Mouse (Mus musculus): Measurements from ENCODE around the gene Itga10. TPM values are rescaled to one million over a fixed set of nuclear protein-coding genes. Genes with fewer than 3 reads are reported as not detected.

Itga10 gene
- polyA plus RNA-seq, 1 experiment from 2014 or later: 0.31 TPM

GRCm38 (mm10) chr3:96693579-96693978 is 48.2 kb downstream of the Itga10 start:
- DNase-seq (ENCODE audit: low spot score): no peak
- no peak overlapping the region for H3K4me3 ChIP-seq
- H3K27me3 ChIP-seq (ENCODE audit: insufficient read depth, poor library complexity, severe bottlenecking): peaks cover 11% of the 10 kb centered on the region; the same call in 1 of the 2 replicates
- H3K27ac ChIP-seq: no peak overlapping the region
- H3K4me1 ChIP-seq (replicated peaks): peaks cover 44% of the 10 kb centered on the region
- 87% methylated on average over 1 of the region's 1 CpGs for WGBS
- H3K36me3 ChIP-seq: no peaks in the 10 kb centered on the region
- no peaks in the 10 kb centered on the region for H3K9me3 ChIP-seq

- Histone ChIP-seq H3K27me3 (ENCODE audit: insufficient read depth, poor library complexity, severe bottlenecking) (no peaks in the 10 kb centered on the region), H3K27ac (peak within 1 kb of the TSS; percentile 96), H3K36me3 (peaks cover 20% of the 10 kb centered on the region), H3K4me3 (peak within 1 kb of the TSS; percentile 79), H3K4me1 (replicated peaks) (peaks cover 39% of the 10 kb centered on the region), H3K9me3 (no peaks in the 10 kb centered on the region)
- DNase-seq (ENCODE audit: low spot score): peak; percentile 86
- WGBS: under 1% methylated on average over 35 of the region's 35 CpGs
Measured at GRCm38 (mm10) chr3:96696198-96696765, 50.9 kb downstream of the Itga10 start, which contains the start of gene Pias3. Gene Pias3, plus strand, starts transcription at chr3:96696384.

- peaks cover 42% of the 10 kb centered on the region for H3K4me1 ChIP-seq (replicated peaks)
- peak; percentile 90 for DNase-seq (ENCODE audit: low spot score)
- no peaks in the 10 kb centered on the region for H3K27me3 ChIP-seq (ENCODE audit: insufficient read depth, poor library complexity, severe bottlenecking)
- H3K27ac ChIP-seq: peak overlapping the region; percentile 96
- under 1% methylated on average over 85 of the region's 85 CpGs for WGBS
- H3K4me3 ChIP-seq: peak overlapping the region; percentile 79
- H3K36me3 ChIP-seq: peaks cover 28% of the 10 kb centered on the region
- no peaks in the 10 kb centered on the region for H3K9me3 ChIP-seq
Measured at GRCm38 (mm10) chr3:96696766-96697732, 51.7 kb downstream of the Itga10 start.

DNA sequence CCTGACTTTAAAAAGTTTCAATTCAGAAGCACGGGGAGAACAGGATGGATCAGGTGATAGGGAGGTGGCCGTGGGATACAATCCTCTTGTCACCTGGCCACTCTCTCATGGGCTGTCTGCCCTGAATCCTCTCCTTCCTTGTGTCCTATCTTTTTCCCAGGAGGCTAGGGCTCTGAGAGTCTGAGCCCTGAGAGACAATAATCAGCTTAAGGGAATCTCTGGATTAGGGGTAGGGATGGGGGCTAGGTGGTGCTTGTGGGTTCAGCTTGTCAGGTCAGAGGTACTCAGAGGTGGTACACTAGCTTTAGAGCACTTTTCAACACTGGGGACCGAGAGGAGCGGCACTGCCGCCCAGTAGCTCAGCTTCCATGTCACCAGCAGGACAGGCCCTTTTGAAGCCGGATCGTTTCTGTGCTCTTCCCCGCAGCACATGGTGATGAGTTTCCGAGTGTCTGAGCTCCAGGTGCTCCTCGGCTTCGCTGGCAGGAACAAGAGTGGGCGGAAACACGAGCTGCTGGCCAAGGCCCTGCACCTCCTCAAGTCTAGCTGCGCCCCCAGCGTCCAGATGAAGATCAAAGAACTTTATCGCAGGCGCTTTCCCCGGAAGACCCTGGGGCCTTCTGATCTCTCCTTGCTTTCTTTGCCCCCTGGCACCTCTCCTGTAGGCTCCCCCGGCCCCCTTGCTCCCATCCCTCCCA is 53.8 kb downstream of the Itga10 start:
- H3K36me3 ChIP-seq: peaks cover 48% of the 10 kb centered on the region
- DNase-seq (ENCODE audit: low spot score): no peak
- H3K27ac ChIP-seq: 0 out of 2 replicates have a peak overlapping the region, but pooled peaks have one; percentile 29
- 55% methylated on average over 19 of the region's 19 CpGs for WGBS
- no peaks in the 10 kb centered on the region for H3K27me3 ChIP-seq (ENCODE audit: insufficient read depth, poor library complexity, severe bottlenecking)
- H3K4me3 ChIP-seq: no peak overlapping the region
- H3K4me1 ChIP-seq (replicated peaks): peaks cover 39% of the 10 kb centered on the region
- no peaks in the 10 kb centered on the region for H3K9me3 ChIP-seq

- Histone ChIP-seq H3K36me3 (peaks cover 60% of the 10 kb centered on the region), H3K27me3 (ENCODE audit: insufficient read depth, poor library complexity, severe bottlenecking) (no peaks in the 10 kb centered on the region), H3K4me3 (no peak overlapping the region), H3K9me3 (no peaks in the 10 kb centered on the region), H3K27ac (no peak overlapping the region), H3K4me1 (replicated peaks) (peaks cover 37% of the 10 kb centered on the region)
- no peak for DNase-seq (ENCODE audit: low spot score)
- WGBS: 59% methylated on average over 7 of the region's 7 CpGs
Measured at GRCm38 (mm10) chr3:96700376-96700775, 55.0 kb downstream of the Itga10 start.

DNA sequence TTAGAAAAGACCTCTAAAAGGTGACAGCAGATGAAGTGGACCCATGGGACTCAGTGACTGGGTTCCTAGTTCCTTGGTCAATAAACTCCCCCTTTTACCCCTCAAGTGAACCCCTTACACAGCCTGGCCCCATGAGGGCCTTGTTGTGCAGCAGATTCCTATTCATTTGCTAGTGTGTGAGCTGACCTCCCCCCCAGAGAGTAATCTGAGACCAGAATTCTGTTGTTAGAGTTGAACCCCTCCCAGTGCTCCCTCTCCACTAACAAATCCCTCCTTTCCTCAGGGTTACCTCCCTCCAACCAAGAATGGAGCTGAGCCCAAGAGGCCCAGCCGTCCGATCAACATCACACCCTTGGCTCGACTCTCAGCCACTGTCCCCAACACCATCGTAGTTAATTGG is 55.6 kb downstream of the Itga10 start:
- peaks cover 66% of the 10 kb centered on the region for H3K36me3 ChIP-seq
- WGBS: 86% methylated on average over 4 of the region's 4 CpGs
- H3K9me3 ChIP-seq: no peaks in the 10 kb centered on the region
- H3K4me3 ChIP-seq: no peak overlapping the region
- DNase-seq (ENCODE audit: low spot score): no peak
- H3K27me3 ChIP-seq (ENCODE audit: insufficient read depth, poor library complexity, severe bottlenecking): no peaks in the 10 kb centered on the region
- peaks cover 30% of the 10 kb centered on the region for H3K4me1 ChIP-seq (replicated peaks)
- no peak overlapping the region for H3K27ac ChIP-seq

GRCm38 (mm10) chr3:96704778-96705177 is 59.4 kb downstream of the Itga10 start:
- DNase-seq (ENCODE audit: low spot score): no peak
- Histone ChIP-seq H3K27ac (no peak overlapping the region), H3K27me3 (ENCODE audit: insufficient read depth, poor library complexity, severe bottlenecking) (peaks cover 18% of the 10 kb centered on the region), H3K4me3 (no peak overlapping the region), H3K9me3 (no peaks in the 10 kb centered on the region), H3K4me1 (replicated peaks) (peaks cover 16% of the 10 kb centered on the region), H3K36me3 (peaks cover 67% of the 10 kb centered on the region)
- WGBS: 68% methylated on average over 11 of the region's 11 CpGs

DNA sequence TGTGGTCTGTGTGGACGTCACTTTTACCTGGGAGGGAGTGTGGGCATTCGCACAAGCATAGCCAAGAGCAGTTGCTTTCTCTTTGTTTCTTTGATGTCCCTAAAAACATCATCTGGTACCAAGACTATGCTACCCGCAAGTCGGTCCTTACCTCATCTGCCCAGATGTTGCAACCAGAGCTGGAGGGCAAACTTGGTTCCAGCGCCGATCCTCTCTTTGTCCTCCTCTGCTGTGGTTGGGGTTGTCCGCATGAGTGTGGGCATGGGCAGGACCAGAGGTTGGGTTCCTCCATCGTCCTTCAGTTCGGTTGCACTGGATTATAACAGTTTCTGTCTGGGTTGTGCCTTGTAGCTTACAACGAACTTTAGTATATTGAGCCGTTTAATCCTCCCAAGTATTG is 60.8 kb downstream of the Itga10 start:
- WGBS: 91% methylated on average over 11 of the region's 11 CpGs
- H3K9me3 ChIP-seq: no peaks in the 10 kb centered on the region
- peaks cover 15% of the 10 kb centered on the region for H3K4me1 ChIP-seq (replicated peaks)
- no peak for DNase-seq (ENCODE audit: low spot score)
- H3K27ac ChIP-seq: no peak overlapping the region
- no peak overlapping the region for H3K4me3 ChIP-seq
- peaks cover 18% of the 10 kb centered on the region for H3K27me3 ChIP-seq (ENCODE audit: insufficient read depth, poor library complexity, severe bottlenecking)
- peaks cover 67% of the 10 kb centered on the region for H3K36me3 ChIP-seq

DNA sequence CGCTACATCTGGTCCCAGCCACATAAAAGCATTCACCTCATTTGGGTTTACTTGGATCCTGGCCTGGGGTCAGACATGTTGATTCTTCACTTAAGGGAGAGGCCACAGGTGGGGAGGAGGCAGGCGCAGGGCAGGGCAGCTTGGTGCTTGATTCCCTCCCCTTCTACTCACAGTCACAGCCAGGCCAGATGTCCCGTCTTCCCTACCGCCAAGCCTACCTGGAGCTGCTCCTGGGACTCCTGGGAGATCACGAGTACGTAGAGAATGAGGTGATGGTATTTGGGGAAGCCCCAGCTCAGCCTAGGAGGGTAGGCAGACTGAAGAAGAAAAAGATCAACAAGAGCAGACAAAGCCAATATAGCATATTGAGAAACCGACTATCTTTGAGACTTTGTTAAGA is 61.6 kb downstream of the Itga10 start:
- Histone ChIP-seq H3K27me3 (ENCODE audit: insufficient read depth, poor library complexity, severe bottlenecking) (peaks cover 18% of the 10 kb centered on the region), H3K9me3 (no peaks in the 10 kb centered on the region), H3K27ac (no peak overlapping the region), H3K4me3 (no peak overlapping the region), H3K36me3 (peaks cover 67% of the 10 kb centered on the region), H3K4me1 (replicated peaks) (peaks cover 12% of the 10 kb centered on the region)
- WGBS: 74% methylated on average over 7 of the region's 7 CpGs
- DNase-seq (ENCODE audit: low spot score): no peak

DNA sequence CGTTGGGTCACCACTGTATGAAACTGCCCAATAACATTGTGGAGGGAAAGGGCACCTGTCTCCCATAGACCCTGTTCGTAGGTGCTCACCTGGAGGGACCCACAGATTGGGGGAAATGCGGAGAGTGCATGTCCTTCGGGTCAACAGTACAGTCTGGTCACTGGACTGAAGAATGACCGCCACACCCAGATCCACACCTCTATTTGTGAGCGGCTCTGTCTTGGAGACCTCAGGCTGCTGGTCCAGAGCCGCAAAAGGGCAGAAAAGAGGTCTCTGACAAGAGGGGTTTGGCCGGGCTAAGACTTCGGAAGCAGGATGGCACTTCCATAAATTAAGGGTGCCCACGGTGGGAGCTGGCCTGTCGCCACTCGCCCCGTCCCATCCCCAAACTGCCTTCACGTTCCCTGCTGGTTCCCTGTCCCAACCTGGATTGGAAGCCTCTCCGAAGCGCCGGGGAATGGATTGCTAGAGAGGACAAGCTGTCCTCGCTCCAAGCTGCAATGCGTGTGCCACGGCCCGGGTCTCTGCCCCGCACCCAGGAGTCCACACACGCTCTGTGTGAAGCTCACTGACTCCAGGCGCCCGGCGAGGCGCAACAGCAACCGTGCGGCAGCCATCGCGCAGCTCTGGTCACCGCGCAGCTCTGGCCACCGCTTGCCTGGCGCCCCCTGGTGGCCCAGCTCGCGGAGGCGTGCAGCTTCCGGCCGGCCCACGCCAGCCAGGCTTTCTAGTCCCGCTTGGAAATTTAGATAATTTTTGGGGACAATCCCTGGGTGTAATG is 62.7 kb downstream of the Itga10 start, which contains the start of gene Nudt17:
Nudt17 (minus strand) TSS at position 660 of the 781 bp plus-strand sequence.
- Histone ChIP-seq H3K27me3 (ENCODE audit: insufficient read depth, poor library complexity, severe bottlenecking) (peaks cover 18% of the 10 kb centered on the region), H3K9me3 (no peaks in the 10 kb centered on the region), H3K4me1 (replicated peaks) (peaks cover 11% of the 10 kb centered on the region), H3K27ac (peak within 1 kb of the TSS; percentile 82), H3K36me3 (peaks cover 68% of the 10 kb centered on the region), H3K4me3 (peak within 1 kb of the TSS; percentile 66)
- WGBS: 6% methylated on average over 42 of the region's 42 CpGs
- DNase-seq (ENCODE audit: low spot score): peak; percentile 81

GRCm38 (mm10) chr3:96708684-96709064 is 63.3 kb downstream of the Itga10 start:
- 45% methylated on average over 2 of the region's 2 CpGs for WGBS

More at GRCm38 (mm10) chr3:96708684-96709064, 63.3 kb downstream of the Itga10 start:
- H3K27me3 ChIP-seq (ENCODE audit: insufficient read depth, poor library complexity, severe bottlenecking): peaks cover 18% of the 10 kb centered on the region
- no peaks in the 10 kb centered on the region for H3K9me3 ChIP-seq
- H3K27ac ChIP-seq: no peak overlapping the region
- H3K4me3 ChIP-seq: peak overlapping the region; percentile 66; the same call in 1 of the 2 replicates
- H3K4me1 ChIP-seq (replicated peaks): peaks cover 11% of the 10 kb centered on the region
- H3K36me3 ChIP-seq: peaks cover 68% of the 10 kb centered on the region
- DNase-seq (ENCODE audit: low spot score): no peak

Measured in hindbrain, embryonic 10.5 days (tissue).